Mouse (Mus musculus): ENCODE measurements around the gene Epha6. TPM values are rescaled to one million over a fixed set of nuclear protein-coding genes. Genes with fewer than 3 reads are reported as not detected.

The Epha6 gene
- total RNA-seq, 2 experiments from 2014 or later, result not detected

- no peak for ATAC-seq (replicated peaks; ENCODE audit: low FRiP score, poor library complexity, severe bottlenecking)
These were observed 916.2 kb downstream of the Epha6 start for GRCm38 (mm10) chr16:59689120-59689519.

- no peak for ATAC-seq (replicated peaks; ENCODE audit: low FRiP score, poor library complexity, severe bottlenecking)
These were observed 920.2 kb downstream of the Epha6 start for GRCm38 (mm10) chr16:59685135-59685534.

- ATAC-seq (replicated peaks; ENCODE audit: low FRiP score, poor library complexity, severe bottlenecking), result no peak
These were observed 921.9 kb downstream of the Epha6 start for GRCm38 (mm10) chr16:59683434-59683833.

GRCm38 (mm10) chr16:59682216-59682891 is 923.0 kb downstream of the Epha6 start:
- ATAC-seq (replicated peaks; ENCODE audit: low FRiP score, poor library complexity, severe bottlenecking), result no peak

- no peak for ATAC-seq (replicated peaks; ENCODE audit: low FRiP score, poor library complexity, severe bottlenecking)
These were observed 938.4 kb downstream of the Epha6 start for GRCm38 (mm10) chr16:59666938-59667337.

- no peak for ATAC-seq (replicated peaks; ENCODE audit: low FRiP score, poor library complexity, severe bottlenecking)
These were observed 961.6 kb downstream of the Epha6 start for GRCm38 (mm10) chr16:59643766-59644165.

- ATAC-seq (replicated peaks; ENCODE audit: low FRiP score, poor library complexity, severe bottlenecking), result no peak
These were observed 965.3 kb downstream of the Epha6 start for GRCm38 (mm10) chr16:59639985-59640384.

- ATAC-seq (replicated peaks; ENCODE audit: low FRiP score, poor library complexity, severe bottlenecking), result peak; percentile 95
These were observed 966.1 kb downstream of the Epha6 start, which contains the start of gene Arl6 for GRCm38 (mm10) chr16:59639102-59639691. Gene Arl6 (minus strand): TSS chr16:59639391.

GRCm38 (mm10) chr16:59634598-59634997 is 970.7 kb downstream of the Epha6 start:
- ATAC-seq (replicated peaks; ENCODE audit: low FRiP score, poor library complexity, severe bottlenecking), result no peak

- ATAC-seq (replicated peaks; ENCODE audit: low FRiP score, poor library complexity, severe bottlenecking), result no peak
These were observed 983.8 kb downstream of the Epha6 start for GRCm38 (mm10) chr16:59621554-59621953.

GRCm38 (mm10) chr16:59617167-59617566 is 988.2 kb downstream of the Epha6 start:
- ATAC-seq (replicated peaks; ENCODE audit: low FRiP score, poor library complexity, severe bottlenecking), result no peak

GRCm38 (mm10) chr16:59615675-59616074 is 989.7 kb downstream of the Epha6 start:
- no peak for ATAC-seq (replicated peaks; ENCODE audit: low FRiP score, poor library complexity, severe bottlenecking)

GRCm38 (mm10) chr16:59610750-59611149 is 994.6 kb downstream of the Epha6 start:
- no peak for ATAC-seq (replicated peaks; ENCODE audit: low FRiP score, poor library complexity, severe bottlenecking)

- no peak for ATAC-seq (replicated peaks; ENCODE audit: low FRiP score, poor library complexity, severe bottlenecking)
These were observed 1001.1 kb downstream of the Epha6 start for GRCm38 (mm10) chr16:59604078-59604781.

Data from erythroblast, adult 5-6 weeks (primary cell).